Mouse (Mus musculus) lung, postnatal 0 days (tissue): Measurements from ENCODE around the gene Tmod3.

Experiments
- CTCF ChIP-seq: IDR thresholded peaks from 2 replicates; pipeline ENCODE4 v1.5.1; 2016; ENCODE audit warnings: antibody characterized with exemption, mild to moderate bottlenecking
- EP300 ChIP-seq: IDR thresholded peaks from 2 replicates; pipeline ENCODE4 v1.6.1; 2016; ENCODE audit warnings: antibody characterized with exemption, mild to moderate bottlenecking, control low read depth

DNA sequence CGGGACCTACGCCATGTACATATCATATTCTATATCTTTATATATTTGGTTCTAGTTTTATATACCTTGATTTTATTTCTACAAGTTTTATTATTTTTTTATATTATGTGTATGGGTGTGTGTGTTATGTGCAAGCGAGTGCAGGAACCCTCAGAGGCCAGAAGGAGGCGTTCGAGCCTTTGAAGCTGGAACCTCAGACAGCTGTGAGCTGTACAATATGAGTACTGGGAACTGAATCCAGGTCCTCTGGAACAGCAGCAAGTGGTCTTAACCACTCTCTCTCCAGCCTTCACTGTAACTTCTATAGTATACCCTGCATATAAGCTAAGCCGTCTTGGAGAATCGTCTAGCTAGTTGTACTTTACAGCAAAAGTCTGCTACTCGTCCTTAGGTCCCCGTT is 31.4 kb downstream of the Tmod3 start:
- TF ChIP-seq CTCF (peak; percentile 18; the same call in 1 of the 2 replicates), EP300 (no peak)
